Mouse (Mus musculus): ENCODE data around the gene Tmem163.

GRCm38 (mm10) chr1:127627151-127627550 is 52.2 kb downstream of the Tmem163 start:
- no peak for TF ChIP-seq CTCF (IDR thresholded peaks at IDR 0.05; ENCODE audit: control insufficient read depth, insufficient read depth, low read length)
- TF ChIP-seq POLR2A (IDR thresholded peaks at IDR 0.05; ENCODE audit: borderline replicate concordance, control insufficient read depth, low read depth, low read length): no peak
